Mouse (Mus musculus) stomach, embryonic 14.5 days (tissue): ENCODE measurements around the gene Lmntd2. TPM values are rescaled to one million over a fixed set of nuclear protein-coding genes. Genes with fewer than 3 reads are reported as not detected.

ENCODE experiments used
- ATAC-seq: fragments of 200-750 bp; cut with Nextera tagmentation; 2 replicates; pipeline ENCODE4 v1.8.0; 2017; ENCODE audit warnings: low read depth, moderate TSS enrichment; ENCODE audit not compliant: insufficient number of reproducible peaks, insufficient read depth, low FRiP score
- H3K27ac ChIP-seq: fragments of 300-500 bp; sonication (generic); 2 replicates; pipeline ENCODE4 v1.5.1; 2014; ENCODE audit warnings: mild to moderate bottlenecking, low read length, moderate library complexity, mixed read lengths
- H3K27me3 ChIP-seq: fragments of 300-500 bp; sonication (generic); 2 replicates; pipeline ENCODE4 v1.6.1; 2014; ENCODE audit warnings: low read length, control low read depth, mixed read lengths; ENCODE audit not compliant: control insufficient read depth, insufficient read depth
- H3K36me3 ChIP-seq: fragments of 300-500 bp; sonication (generic); 2 replicates; pipeline ENCODE4 v1.6.1; 2014; ENCODE audit warnings: mild to moderate bottlenecking, control low read depth, low read length, moderate library complexity, mixed read lengths; ENCODE audit not compliant: control insufficient read depth, insufficient read depth
- H3K4me1 ChIP-seq: fragments of 300-500 bp; sonication (generic); 2 replicates; pipeline ENCODE4 v1.6.1; 2014; ENCODE audit warnings: low read length, control low read depth, mixed read lengths; ENCODE audit not compliant: control insufficient read depth, insufficient read depth
- H3K4me2 ChIP-seq: fragments of 300-500 bp; sonication (generic); replicated peaks from 2 replicates; pipeline ENCODE4 v1.6.1; 2014; ENCODE audit warnings: low read depth, low read length, control low read depth
- H3K4me3 ChIP-seq: fragments of 300-500 bp; sonication (generic); 2 replicates; pipeline ENCODE4 v1.5.1; 2014; ENCODE audit warnings: low read depth, low read length, control low read depth
- H3K9ac ChIP-seq: fragments of 300-500 bp; sonication (generic); replicated peaks from 2 replicates; pipeline ENCODE4 v1.6.1; 2014; ENCODE audit warnings: low read depth, mild to moderate bottlenecking, control low read depth, low read length, moderate library complexity, mixed read lengths
- H3K9me3 ChIP-seq: fragments of 300-500 bp; sonication (generic); 2 replicates; pipeline ENCODE4 v1.6.1; 2016; ENCODE audit warnings: low read depth, low read length, control low read depth; ENCODE audit not compliant: control insufficient read depth
- WGBS: fragments of 180-500 bp; shearing (Covaris S2); extraction: QIAGEN DNeasy Blood & Tissue Kit; methylation state at CpG from one replicate; pipeline ENCODE4 v1.1.7; 2014; 5-methylcytosine and 5-hydroxymethylcytosine counted together
- polyA plus RNA-seq: library from polyadenylated mRNA; unstranded; fragments of >200 nt; fragmentation: Nextera tagmentation; extraction: Ambion mirVana; gene quantifications from 2 replicates; pipeline ENCODE4 v1.2.1, GENCODE M21; 2014

Lmntd2 gene
- polyA plus RNA-seq, 1 experiment from 2014 or later = 1.7 TPM

DNA sequence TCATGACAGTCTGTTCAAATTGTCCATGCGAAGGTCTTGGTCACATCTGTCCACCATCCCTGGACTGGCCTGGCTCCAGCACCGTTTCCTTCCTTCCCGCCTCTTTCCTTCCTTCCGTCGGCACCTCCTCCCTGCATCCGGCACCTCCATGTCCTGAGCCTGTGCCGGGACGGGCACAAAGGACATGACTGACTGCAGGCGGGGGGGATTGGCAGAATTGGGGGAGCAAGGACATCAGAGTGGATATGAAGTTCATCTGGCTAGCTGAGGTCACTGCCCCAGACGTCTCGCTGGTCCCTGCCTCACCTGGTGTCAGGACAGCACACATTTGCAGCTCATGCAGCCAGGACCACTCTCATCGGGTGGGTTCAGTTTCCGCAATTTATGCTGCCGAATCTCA lies 22.8 kb downstream of the Lmntd2 start:
- H3K36me3 ChIP-seq = peaks cover 32% of the 10 kb centered on the region
- no peaks in the 10 kb centered on the region for H3K27me3 ChIP-seq
- no peaks in the 10 kb centered on the region for H3K9me3 ChIP-seq
- H3K4me2 ChIP-seq = no peak overlapping the region
- no peak overlapping the region for H3K9ac ChIP-seq
- peaks cover 7% of the 10 kb centered on the region for H3K4me1 ChIP-seq
- 87% methylated on average over 14 of the region's 14 CpGs for WGBS
- H3K27ac ChIP-seq = no peak overlapping the region
- ATAC-seq = no peak
- H3K4me3 ChIP-seq = no peak overlapping the region

DNA sequence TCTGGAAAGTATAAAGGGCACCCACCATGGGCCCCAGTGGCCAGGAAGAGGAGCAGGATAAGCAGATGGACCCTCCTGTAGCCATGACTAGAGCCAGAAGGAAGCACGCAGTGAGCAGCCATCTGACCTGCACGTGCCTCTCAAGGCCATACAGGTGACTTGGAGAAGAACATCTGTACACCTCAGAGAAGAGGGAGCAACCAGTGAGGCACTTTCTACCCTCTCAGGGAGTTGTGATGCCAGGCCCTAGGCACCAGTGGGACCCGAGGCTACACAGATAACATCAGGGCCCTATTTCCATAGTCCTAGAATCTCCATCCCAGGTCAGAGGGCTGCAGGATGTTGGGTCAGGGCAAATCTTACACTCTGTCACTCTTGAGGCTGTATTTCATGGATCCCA lies 23.7 kb downstream of the Lmntd2 start:
- no peak overlapping the region for H3K4me3 ChIP-seq
- no peak overlapping the region for H3K4me2 ChIP-seq
- H3K36me3 ChIP-seq = peaks cover 32% of the 10 kb centered on the region
- H3K27ac ChIP-seq = no peak overlapping the region
- 88% methylated on average over 3 of the region's 3 CpGs for WGBS
- no peak overlapping the region for H3K9ac ChIP-seq
- no peaks in the 10 kb centered on the region for H3K9me3 ChIP-seq
- no peaks in the 10 kb centered on the region for H3K27me3 ChIP-seq
- H3K4me1 ChIP-seq = peaks cover 7% of the 10 kb centered on the region
- no peak for ATAC-seq

DNA sequence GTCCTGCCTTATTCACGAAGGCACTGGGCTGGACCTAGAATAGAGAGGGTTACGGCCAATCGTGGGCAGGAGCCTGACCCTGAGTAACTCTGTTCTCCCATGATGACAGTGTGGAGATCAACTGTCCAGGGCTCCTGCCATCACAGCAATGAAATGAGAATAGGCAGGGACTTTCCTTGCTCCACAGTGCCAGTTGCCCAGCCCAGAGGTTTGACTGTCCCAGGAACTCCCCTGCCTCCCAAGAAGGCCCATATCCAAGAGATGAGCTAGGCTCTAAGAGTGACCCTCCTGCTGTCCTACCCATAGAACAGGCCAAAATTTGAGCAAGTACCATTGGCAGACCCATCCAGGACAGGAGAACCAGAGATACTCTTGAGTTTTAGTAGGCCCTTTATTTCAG lies 25.1 kb downstream of the Lmntd2 start:
- no peak overlapping the region for H3K4me3 ChIP-seq
- H3K27me3 ChIP-seq = no peaks in the 10 kb centered on the region
- no peak overlapping the region for H3K4me2 ChIP-seq
- H3K36me3 ChIP-seq = peaks cover 32% of the 10 kb centered on the region
- H3K27ac ChIP-seq = no peak overlapping the region
- H3K9ac ChIP-seq = no peak overlapping the region
- ATAC-seq = no peak
- H3K4me1 ChIP-seq = peaks cover 7% of the 10 kb centered on the region
- WGBS = 89% methylated on average over 3 of the region's 3 CpGs
- no peaks in the 10 kb centered on the region for H3K9me3 ChIP-seq

DNA sequence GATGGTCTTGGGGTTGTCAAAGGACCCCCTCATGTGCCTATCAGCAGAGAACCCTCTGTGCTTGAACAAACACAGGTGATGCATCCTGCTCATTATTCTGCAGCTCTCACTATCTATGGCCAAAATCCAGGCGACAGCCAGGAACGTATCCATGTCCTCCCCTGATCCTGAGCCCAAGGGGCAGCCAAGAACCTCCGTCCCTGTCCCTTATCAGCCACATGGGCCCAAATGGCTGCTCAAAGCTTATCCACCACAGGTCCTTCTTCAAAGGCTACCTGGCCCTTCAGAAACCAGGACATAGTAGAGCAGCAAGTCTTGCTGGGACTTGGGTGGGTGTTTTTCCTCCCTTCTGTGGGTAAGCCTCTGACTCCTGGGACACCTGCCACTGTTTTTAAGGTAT lies 25.7 kb downstream of the Lmntd2 start:
- Histone ChIP-seq H3K27me3 (no peaks in the 10 kb centered on the region), H3K4me1 (peaks cover 7% of the 10 kb centered on the region), H3K27ac (no peak overlapping the region), H3K9ac (no peak overlapping the region), H3K9me3 (no peaks in the 10 kb centered on the region), H3K36me3 (peaks cover 32% of the 10 kb centered on the region), H3K4me2 (no peak overlapping the region), H3K4me3 (no peak overlapping the region)
- no peak for ATAC-seq
- WGBS = 74% methylated on average over 3 of the region's 3 CpGs

DNA sequence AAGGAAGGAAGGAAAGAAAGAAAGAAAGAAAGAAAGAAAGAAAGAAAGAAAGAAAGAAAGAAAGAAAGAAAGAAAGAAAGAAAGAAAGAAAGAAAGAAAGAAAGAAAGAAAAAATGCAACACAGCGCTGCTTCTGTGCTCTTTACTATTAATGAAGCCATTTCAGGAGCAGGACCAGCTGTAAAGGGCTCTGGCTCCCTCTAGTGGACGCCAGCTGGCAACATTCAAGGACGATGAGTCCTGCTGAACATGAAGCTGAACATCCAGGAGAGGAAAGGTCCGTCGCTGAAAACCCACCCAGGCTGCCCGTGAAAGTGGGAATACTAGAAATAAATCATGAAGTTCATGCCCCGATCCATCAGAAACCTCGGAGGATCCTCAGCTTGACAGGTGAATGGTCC lies 37.7 kb downstream of the Lmntd2 start:
- Histone ChIP-seq H3K27me3 (no peaks in the 10 kb centered on the region), H3K4me3 (no peak overlapping the region), H3K4me1 (0 out of 2 replicates have a peak, but pooled peaks cover 6% of the 10 kb centered on the region), H3K27ac (no peak overlapping the region), H3K4me2 (no peak overlapping the region), H3K36me3 (no peaks in the 10 kb centered on the region), H3K9ac (no peak overlapping the region), H3K9me3 (no peaks in the 10 kb centered on the region)
- no peak for ATAC-seq
- 1% methylated on average over 8 of the region's 8 CpGs for WGBS

DNA sequence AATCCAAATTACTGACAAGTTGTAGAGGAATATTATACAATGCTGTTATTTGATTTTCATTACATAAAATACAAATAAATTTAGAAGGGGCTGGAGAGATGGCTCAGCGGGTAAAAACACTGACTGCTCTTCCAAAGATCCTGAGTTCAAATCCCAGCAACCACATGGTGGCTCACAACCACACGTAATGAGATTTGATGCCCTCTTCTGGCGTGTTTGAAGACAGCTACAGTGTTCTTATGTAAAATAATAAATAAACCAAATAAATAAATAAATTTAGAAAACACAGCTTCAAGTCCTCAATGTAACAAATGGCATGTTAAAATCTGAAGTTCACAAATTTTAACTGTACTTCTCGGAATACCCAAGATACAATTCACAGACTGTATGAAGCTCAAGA lies 38.8 kb downstream of the Lmntd2 start:
- Histone ChIP-seq H3K27me3 (no peaks in the 10 kb centered on the region), H3K4me3 (no peak overlapping the region), H3K4me1 (0 out of 2 replicates have a peak, but pooled peaks cover 6% of the 10 kb centered on the region), H3K9me3 (no peaks in the 10 kb centered on the region), H3K27ac (no peak overlapping the region), H3K4me2 (no peak overlapping the region), H3K36me3 (no peaks in the 10 kb centered on the region), H3K9ac (no peak overlapping the region)
- 92% methylated on average over 4 of the region's 4 CpGs for WGBS
- no peak for ATAC-seq

DNA sequence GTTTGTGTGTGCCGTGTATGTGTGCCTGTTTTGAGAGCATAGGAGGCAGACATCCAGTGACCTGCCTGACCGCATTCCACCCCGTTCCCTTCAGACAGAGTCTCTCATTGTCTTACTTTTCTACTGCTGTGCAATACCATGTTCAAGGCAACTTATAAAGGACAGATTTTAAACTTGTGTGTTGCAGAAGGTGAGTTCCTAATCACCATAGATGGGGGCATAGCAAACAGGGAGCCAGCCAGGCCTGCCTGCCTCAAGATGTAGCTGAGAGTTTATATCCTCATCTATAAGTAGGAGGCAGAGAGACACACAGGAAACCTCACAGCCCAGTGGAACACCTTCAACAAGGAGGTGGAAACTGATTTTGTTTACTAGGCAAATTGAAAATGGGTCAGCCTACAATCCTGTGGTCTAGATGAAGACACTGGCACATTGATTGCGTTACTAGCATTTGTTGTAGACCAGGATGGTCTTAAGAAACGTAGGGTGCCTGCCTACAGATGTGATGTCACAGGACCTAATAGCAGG lies 40.5 kb downstream of the Lmntd2 start:
- no peaks in the 10 kb centered on the region for H3K9me3 ChIP-seq
- H3K4me1 ChIP-seq = peaks cover 17% of the 10 kb centered on the region
- H3K9ac ChIP-seq = peak overlapping the region; percentile 61; the same call in 1 of the 2 replicates
- WGBS = 72% methylated on average over 5 of the region's 5 CpGs
- H3K4me2 ChIP-seq = peak overlapping the region; percentile 72
- H3K27ac ChIP-seq = peak overlapping the region; percentile 90
- ATAC-seq = no peak
- no peaks in the 10 kb centered on the region for H3K36me3 ChIP-seq
- peak overlapping the region; percentile 54 for H3K4me3 ChIP-seq
- no peaks in the 10 kb centered on the region for H3K27me3 ChIP-seq

DNA sequence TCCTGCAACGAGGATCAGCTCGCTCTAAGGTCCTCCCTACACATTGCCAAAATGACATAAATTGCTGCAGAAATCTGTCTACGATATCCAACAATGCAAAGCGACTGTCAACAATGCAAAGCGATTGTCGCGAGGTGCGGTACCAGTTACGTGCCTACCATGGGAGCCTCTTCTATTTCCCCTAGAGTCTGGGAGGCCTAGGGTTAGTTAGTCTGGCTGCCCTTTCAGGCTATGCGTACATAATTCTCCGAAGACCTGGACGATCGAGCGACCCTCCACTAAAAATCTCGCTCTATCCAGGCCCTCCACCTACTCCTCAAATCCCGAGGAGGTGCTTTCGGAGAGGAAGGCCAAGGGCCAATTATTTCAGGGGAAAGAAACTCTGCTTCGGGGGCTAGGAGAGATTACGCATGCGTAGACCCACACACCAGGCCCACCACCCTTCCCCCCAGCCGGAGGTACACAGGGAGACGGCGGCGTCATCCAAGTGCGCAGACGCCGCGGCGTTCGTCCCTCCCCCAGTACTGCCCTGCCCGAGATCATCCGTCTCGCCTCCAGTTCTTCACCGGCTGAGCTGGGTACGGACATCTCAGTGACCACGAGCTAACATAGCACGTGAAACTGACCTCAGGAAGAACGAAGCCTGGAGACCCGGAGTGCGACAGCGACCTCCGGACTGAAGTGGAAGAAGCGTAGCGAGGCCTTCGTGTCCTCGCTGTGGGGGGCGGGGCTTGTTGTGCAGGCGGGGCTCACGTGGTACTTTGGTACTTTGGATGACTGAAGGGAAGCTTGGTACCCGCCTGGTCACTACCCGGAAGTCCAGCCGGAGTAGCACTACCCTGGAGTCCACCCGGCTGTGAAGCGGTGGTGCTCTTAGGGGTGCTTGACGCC lies 41.5 kb downstream of the Lmntd2 start, which contains the start of gene Rnh1:
Gene Rnh1 (minus strand): TSS at position 742 of the 891 bp plus-strand sequence.
- peak within 1 kb of the TSS; percentile 61 for H3K9ac ChIP-seq
- H3K27me3 ChIP-seq = no peaks in the 10 kb centered on the region
- peak; percentile 92 for ATAC-seq
- H3K27ac ChIP-seq = peak within 1 kb of the TSS; percentile 90
- no peaks in the 10 kb centered on the region for H3K9me3 ChIP-seq
- no peaks in the 10 kb centered on the region for H3K36me3 ChIP-seq
- H3K4me1 ChIP-seq = peaks cover 22% of the 10 kb centered on the region
- peak within 1 kb of the TSS; percentile 72 for H3K4me2 ChIP-seq
- whole genome bisulfite sequencing = 3% methylated on average over 55 of the region's 55 CpGs
- H3K4me3 ChIP-seq = peak within 1 kb of the TSS; percentile 54
